20 mouse cellular contexts compared by ENCODE assay signal in the genomic region with DNA sequence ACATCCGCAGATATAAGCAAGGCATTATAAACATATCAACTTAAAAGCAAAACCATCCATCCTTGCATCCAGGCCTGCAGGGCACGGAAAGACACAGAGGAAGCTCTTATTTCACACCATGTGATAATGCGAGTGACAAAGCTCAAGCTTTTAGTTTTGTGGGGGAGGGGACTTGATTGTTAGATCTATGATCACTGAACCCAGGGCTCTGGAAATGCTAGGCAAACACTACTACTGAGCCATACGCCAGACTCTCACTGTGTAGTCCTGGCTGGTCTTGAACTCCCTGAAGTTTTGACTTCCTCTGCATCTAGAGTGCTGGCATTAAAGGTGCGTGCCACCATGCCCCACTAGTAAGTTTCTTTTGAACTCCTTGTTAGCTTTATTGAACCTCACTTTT.
"Had no signal": no experiment of that assay in that cellular context is flagged by ENCODE, and none has a peak within 500 bp of the region (broad histone marks: within the 10 kb centered on the region; RNA-seq: fewer than 3 reads in every experiment).

No protein-coding gene starts in this region.

- H3K27me3 ChIP-seq: limb, embryonic 13.5 days; liver, embryonic 12.5 days; liver, embryonic 15.5 days; lung, embryonic 15.5 days; megakaryocyte, embryonic 14.5 days; midbrain, embryonic 13.5 days had no signal

- DNase-seq: kidney, adult 18-20 months; kidney, adult 9 months; kidney, postnatal 25 days; layer of hippocampus, adult 9-11 months; liver; lung, adult 18-20 months; lung, postnatal 10 days; lung, postnatal 36 days; thymus, adult 2 months; thymus, postnatal 25 days had no signal

- H3K36me3 ChIP-seq: limb, embryonic 10.5 days; limb, embryonic 13.5 days; liver, embryonic 12.5 days; liver, embryonic 15.5 days; lung, embryonic 15.5 days; midbrain, embryonic 10.5 days; midbrain, embryonic 13.5 days had no signal

- ATAC-seq: intestine, embryonic 16.5 days; liver, embryonic 12.5 days; midbrain, embryonic 13.5 days; midbrain, embryonic 16.5 days had no signal
